Mouse (Mus musculus): ENCODE results near the gene Mllt6. TPM values are rescaled to one million over a fixed set of nuclear protein-coding genes. Genes with fewer than 3 reads are reported as not detected.

Mllt6 gene
- total RNA-seq, 2 experiments from 2014 or later = 105 to 121 TPM

DNA sequence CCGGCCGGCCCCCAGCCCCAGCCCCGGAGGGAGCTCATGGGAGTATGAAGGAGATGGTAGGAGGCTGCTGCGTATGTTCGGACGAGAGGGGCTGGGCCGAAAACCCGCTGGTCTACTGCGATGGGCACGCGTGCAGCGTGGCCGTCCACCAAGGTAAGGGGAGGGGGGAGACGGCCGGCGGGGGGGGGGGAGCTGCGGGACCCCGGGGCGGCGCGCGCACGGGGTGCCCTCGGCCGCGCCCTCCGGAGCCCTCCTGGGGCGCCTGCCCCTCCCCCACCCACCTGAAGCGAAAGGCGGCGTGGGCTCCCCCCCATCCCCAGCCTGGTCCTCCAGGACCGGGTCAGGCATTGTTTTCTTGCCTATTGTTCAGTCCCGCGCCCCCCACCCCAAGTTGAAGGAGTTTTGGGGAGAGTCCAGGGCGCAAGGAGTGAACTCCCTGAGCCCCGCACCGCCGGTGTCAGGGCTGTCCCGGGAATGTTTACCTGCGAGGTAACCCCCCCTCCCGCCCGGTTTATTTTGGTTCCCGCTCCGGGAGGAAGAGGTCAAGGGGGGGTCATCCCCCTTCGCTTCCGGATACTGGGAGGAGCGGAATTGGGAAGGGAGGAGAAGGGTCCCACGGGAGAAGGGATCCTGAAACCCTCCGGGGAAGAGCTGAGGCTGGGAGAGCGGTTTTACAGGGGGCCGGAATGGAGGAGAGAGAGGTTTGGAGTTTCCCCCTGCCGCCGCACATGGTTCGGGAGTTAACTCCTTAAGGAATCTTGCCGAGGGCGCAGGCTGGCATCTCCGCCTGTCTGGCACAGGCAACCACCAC lies 519 bp downstream of the Mllt6 start:
- no peak for DNase-seq (ENCODE audit: low spot score in 2 of 2)
- intact Hi-C loops (cut with DNase I) = loop anchor here (1.0 to 5.0 kb wide), 2 partner anchors 33 to 34 kb away; no protein-coding TSS in a partner anchor

DNA sequence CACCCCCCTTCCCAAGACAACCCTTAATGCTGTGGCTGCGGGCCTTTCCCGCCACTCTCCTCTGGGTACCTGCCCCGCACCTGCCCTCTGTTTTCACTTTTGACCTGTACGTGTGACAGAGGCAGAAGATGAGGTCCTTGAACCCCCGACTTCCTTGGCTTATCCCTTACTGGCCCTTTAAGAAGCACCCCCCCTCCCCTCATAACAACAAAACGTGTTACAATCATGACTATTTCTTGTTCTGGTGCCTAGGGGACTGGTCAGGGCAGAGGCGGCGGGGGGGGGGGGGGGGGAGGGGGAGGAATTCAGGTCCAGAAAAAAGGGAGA lies 1.1 kb downstream of the Mllt6 start:
- intact Hi-C loops (cut with DNase I) = loop anchor here (5.0 kb wide), 1 partner anchor 33 kb away; no protein-coding TSS in a partner anchor
- DNase-seq (ENCODE audit: low spot score in 2 of 2) = no peak

DNA sequence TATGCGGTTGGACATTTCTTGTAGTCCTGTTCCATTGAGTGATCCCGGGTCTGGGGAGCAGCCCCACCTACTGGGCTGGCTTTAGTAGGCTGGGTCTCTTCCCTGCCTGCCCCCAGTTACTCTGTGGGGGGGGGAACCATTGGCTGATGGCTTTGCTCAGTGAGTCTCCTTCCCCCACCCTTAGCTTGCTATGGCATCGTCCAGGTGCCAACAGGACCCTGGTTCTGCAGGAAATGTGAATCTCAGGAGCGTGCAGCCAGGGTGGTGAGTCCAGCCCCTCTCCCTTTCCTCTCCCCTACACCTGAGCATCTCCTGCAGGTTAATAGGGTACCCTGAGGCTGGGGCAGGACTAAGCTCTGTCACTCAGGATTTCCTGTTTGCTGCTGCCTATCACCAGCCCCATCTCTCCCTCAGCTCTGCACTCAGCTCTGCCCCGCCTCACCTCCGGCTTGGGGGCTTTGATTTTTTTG lies 1.6 kb downstream of the Mllt6 start:
- intact Hi-C loops (cut with DNase I) = loop anchor here (5.0 kb wide), 1 partner anchor 32 kb away; no protein-coding TSS in a partner anchor
- DNase-seq (ENCODE audit: low spot score in 2 of 2) = no peak

DNA sequence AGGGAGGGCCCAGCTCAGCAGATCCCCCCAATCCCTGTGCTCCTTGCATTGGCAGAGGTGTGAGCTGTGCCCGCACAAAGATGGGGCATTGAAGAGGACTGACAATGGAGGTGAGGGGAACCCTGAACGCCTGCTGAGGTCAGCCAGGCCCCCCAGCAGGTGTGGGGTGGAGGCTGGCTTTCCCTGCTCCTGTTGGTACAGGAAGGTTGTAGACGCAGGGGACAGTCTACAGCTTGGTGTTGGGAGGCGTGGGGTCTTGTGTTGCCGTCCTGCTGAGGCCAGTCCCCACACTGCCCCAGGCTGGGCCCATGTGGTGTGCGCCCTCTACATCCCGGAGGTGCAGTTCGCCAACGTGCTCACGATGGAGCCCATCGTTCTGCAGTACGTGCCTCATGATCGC lies 2.2 kb downstream of the Mllt6 start:
- no peak for DNase-seq (ENCODE audit: low spot score in 2 of 2)
- intact Hi-C loops (cut with DNase I) = no loop called here

DNA sequence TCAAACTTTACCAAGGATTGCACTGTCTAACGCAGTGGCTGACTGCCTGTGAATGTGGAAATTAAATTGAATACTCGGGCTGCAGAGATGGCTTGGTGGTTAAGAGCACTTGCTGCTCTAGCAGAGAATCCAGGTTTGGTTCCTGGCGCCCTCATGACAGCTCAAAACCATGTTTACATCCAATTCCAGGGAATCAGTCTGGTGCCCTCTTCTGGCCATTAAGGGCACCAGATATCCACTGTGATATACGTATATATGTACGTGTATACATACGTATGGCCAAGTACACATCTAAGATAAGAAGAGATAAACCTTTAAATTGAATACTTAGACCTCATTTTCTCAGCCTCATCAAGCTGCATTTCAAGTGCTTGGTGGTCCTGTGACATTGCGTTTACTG lies 3.0 kb downstream of the Mllt6 start:
- no peak for DNase-seq (ENCODE audit: low spot score in 2 of 2)
- intact Hi-C loops (cut with DNase I) = no loop called here

DNA sequence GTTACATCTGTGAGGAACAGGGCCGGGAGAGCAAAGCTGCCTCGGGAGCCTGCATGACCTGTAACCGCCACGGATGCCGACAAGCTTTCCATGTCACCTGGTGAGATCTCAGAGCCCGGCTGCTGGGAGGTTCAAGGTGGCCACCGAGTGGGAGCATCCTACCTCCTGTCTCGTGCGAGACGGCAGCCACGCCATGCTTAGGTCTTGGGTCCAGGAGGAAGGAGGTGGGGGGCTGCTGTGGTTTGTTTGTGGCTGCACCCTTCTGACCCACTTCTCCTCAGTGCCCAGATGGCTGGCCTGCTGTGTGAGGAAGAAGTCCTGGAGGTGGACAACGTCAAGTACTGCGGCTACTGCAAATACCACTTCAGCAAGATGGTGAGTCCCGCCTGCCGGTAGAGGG lies 3.6 kb downstream of the Mllt6 start:
- no peak for DNase-seq (ENCODE audit: low spot score in 2 of 2)
- intact Hi-C loops (cut with DNase I) = no loop called here

DNA sequence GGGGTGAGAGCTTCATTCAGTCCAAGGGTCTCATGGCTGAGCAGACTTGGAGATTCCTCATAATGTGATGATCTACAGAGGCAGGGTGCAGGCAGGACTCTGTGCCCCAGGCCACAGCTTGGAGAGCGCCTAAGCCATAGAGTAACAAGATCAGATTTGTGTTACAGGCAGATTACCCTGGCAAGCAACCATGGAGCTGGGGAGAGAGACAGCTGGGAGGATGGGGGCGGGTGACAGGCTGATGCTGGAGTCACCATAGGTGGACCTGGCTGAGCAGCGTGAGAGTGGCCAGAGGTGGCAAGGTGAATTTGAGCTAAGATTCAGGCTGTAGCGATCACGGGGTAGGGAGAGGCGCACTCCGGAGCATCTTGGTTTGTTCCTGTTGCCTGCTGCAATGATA lies 4.9 kb downstream of the Mllt6 start:
- DNase-seq (ENCODE audit: low spot score in 2 of 2) = no peak
- intact Hi-C loops (cut with DNase I) = no loop called here

DNA sequence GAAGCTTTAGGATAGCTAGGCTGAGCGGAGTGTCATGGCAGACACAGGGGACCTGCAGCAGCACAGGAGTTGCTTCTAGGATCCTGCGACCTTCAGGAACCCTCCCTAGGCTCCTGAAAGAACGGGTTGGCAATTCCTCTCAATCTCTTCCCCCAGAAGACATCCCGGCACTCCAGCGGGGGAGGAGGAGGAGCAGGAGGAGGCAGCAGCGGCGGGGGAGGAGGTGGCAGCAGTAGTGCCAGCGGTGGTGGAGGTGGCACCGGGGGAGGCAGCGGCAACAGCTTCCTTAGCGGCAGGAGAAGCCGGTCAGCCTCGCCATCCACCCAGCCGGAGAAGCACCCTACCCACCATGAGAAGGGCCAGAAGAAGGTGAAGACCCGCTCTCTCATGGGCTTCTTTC lies 6.1 kb downstream of the Mllt6 start:
- no peak for DNase-seq (ENCODE audit: low spot score in 2 of 2)
- intact Hi-C loops (cut with DNase I) = no loop called here

DNA sequence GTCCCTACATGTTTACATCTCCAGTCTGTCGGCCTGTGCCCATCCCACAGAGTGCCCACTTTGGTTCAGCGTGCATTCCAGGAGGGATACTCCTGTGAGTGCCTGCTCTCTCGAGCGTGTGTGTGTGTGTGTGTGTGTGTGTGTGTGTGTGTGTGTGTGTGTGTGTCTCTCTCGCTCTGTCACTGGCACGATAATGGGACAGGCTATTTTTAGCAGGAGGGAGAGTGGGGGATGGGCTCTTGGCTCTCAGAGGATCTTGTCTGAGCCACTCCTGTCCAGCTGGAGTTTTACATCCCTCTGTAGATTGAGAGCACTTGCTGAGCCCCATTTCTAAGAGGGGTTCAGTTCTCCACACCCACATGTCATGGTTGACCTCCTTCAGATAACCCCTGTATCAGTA lies 6.6 kb downstream of the Mllt6 start:
- peak; percentile 47 to 68 for DNase-seq (ENCODE audit: low spot score in 2 of 2)
- intact Hi-C loops (cut with DNase I) = no loop called here

DNA sequence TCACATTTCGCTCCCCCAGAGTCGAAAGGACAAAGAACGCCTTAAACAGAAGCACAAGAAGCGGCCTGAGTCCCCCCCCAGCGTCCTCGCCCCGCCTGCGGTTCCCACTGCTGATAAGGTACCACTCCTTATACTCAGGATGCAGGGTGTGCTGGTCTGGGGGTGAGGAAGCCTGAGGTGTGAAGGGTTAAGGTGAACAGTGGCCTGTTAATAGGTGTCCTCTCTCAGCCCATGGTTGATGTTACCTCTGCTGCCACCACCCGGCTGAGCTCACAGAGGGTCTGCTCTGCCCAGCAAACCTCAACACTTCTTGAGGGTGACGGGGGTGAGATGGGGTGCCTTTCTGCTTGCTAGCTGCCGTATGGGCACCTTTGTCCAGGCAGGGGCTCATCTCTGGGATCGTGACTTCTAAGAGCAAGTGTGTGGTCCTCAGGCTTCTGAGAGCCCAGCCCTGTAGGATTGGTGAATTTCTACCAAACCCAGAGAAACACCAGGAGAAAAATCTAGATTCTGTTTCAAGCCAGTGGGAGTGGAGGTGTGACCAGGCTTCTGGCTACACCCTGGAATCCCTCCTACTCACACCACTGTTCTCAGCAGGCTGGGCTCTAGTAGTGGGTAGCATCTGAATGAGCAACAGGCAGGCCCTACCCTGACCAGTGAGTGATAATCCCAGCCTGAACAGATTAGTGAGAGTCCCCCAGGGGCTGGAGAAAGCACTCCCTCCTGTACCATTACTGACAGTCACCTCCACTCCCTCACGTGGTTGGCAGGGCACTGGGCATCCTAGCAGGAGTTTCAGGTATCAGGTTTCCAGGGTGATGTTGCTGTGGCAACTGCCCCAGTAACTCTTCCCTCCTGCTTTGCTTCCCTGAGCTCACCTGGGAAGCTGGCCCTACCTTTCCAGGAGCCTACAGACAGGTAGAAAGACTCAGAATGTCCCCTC lies 7.3 kb downstream of the Mllt6 start:
- DNase-seq (ENCODE audit: low spot score in 2 of 2) = peak in 1 of 2 experiments; percentile 78
- intact Hi-C loops (cut with DNase I) = no loop called here

DNA sequence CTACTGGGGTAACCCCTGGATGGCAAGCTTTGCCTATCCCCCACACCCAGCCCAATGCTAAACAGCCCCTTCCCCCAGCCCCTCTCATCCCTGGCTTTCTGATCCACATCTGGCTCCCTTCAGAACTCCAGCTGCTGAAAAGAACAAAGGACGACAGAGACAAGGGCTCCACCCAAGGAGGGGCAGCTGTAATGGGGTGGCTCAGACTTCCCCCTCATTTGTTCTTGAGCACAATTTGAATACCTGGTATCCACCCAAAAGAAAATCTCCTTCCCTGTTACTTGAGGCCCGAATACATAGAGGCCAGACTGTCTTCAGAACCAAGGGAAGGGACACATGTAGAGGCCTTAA lies 7.9 kb downstream of the Mllt6 start:
- no peak for DNase-seq (ENCODE audit: low spot score in 2 of 2)
- intact Hi-C loops (cut with DNase I) = no loop called here

DNA sequence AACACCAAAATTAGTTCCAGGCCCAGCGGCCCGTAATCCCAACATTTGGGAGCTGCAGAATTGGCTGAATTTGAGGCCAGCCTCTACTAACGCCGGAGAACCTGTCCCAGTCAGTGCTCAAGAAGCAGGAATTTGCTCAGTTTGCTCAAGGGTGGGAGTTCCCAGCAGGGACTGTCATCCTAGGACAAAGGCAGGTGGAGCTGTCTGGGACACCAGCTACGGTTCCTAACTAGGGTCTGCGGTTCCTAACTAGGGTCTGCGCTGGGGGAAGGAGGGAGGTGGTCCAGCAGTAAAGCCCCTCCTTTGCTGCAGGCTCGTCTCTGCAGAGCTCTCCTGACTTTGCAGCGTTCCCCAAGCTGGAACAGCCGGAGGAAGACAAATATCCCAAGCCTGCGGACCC lies 9.9 kb downstream of the Mllt6 start:
- DNase-seq (ENCODE audit: low spot score in 2 of 2) = no peak

DNA sequence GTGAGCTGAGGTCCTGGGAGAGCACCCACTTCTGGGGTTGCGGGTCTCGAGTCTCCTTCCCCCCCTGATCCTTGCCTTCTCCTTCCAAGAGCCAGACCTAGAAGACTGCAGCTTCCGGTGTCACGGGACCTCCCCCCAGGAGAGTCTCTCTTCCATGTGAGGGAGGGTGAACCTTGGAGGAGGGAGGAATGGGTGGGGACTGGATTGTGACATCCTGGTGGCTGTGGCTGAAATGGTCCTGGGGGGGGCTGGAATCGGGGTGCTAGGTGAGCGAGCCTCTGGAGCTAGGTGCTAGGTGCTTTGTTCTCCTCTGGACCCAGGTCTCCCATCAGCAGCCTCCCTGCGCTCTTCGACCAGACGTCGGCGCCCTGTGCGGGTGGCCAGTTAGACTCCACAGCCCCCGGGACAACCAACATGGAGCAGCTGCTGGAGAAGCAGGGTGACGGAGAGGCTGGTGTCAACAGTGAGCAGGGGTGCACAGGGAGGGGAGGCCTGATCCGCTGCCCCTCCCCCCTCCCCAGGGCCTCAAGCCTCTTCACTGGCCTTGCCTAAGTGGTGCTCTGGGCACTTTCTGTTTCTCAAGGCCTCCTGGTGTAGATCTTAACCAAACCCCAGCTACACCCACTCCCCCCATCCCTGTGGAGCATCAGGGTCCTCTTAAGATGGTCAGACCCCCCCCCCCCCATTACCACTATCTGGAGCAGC lies 13.0 kb downstream of the Mllt6 start:
- intact Hi-C loops (cut with DNase I) = no loop called here

More for the DNA sequence above, 9.9 kb downstream of the Mllt6 start:
- intact Hi-C loops (cut with DNase I) = no loop called here

DNA sequence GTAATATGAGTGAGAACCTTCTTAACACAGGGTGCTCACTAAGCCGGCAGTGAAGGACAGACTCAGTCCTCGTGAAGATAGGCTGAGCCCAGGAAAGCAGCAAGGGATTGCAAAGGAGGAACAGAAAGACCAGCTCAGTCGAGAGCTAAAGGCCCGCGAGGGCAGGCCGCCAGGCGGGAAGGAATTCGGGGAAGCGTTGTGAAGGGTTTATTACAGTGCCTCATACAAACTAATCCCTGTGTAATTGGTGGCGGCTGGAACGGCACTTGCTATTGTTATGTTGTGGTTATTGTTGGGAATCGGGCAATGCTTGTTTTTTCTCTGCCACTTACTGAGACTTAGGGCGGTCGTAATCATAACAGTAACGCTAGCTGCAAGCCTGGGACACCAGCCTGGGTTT lies 14.2 kb downstream of the Mllt6 start:
- no peak for DNase-seq (ENCODE audit: low spot score in 2 of 2)
- intact Hi-C loops (cut with DNase I) = no loop called here

More for the DNA sequence above, 13.0 kb downstream of the Mllt6 start:
- DNase-seq (ENCODE audit: low spot score in 2 of 2) = no peak

DNA sequence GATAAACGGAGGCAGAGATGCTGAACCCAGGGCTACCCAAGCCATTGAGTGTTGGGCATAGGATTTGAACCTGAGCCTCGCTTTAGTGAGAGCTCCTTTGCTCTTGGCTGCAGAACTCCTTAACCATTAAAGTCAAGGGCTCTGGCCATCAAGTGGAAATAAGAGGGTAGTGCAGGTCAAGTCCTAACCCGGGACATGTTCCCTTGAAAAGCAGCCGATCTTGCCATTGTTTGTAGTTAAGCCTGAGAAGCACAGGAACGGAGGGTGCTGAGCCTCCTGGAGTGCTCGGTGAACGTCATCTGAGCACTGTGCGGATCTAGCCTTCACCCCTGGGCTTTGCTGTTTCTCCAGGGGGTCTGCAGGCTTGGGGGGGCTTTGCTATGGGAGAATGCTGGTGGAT lies 14.6 kb downstream of the Mllt6 start:
- intact Hi-C loops (cut with DNase I) = no loop called here
- DNase-seq (ENCODE audit: low spot score in 2 of 2) = no peak

DNA sequence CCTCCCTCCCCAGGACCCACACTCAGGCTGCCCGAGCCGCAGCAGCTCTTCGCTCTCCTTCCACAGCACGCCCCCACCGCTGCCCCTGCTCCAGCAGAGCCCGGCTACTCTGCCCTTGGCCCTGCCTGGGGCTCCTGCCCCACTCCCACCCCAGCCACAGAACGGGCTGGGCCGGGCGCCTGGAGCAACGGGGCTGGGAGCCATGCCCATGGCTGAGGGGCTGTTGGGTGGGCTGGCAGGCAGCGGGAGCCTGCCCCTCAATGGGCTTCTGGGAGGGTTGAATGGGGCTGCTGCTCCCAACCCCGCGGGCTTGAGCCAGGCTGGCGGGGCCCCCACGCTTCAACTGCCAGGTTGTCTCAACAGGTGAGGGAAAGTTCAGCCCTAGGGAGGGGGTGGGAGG lies 15.1 kb downstream of the Mllt6 start:
- intact Hi-C loops (cut with DNase I) = no loop called here

DNA sequence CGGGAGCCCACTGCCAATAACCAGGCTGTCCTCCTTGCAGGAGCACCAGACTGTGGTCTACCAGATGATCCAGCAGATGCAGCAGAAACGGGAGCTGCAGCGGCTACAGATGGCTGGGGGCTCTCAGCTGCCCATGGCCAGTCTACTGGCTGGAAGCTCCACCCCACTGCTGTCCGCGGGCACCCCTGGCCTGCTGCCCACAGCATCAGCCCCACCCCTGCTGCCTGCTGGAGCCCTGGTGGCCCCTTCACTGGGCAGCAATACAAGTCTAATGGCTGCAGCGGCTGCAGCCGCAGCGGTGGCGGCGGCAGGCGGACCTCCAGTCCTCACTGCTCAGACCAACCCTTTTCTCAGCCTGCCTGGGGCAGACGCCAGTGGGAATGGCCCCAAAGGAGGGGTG lies 17.2 kb downstream of the Mllt6 start:
- intact Hi-C loops (cut with DNase I) = no loop called here
- DNase-seq (ENCODE audit: low spot score in 2 of 2) = no peak

More for the DNA sequence above, 15.1 kb downstream of the Mllt6 start:
- no peak for DNase-seq (ENCODE audit: low spot score in 2 of 2)

DNA sequence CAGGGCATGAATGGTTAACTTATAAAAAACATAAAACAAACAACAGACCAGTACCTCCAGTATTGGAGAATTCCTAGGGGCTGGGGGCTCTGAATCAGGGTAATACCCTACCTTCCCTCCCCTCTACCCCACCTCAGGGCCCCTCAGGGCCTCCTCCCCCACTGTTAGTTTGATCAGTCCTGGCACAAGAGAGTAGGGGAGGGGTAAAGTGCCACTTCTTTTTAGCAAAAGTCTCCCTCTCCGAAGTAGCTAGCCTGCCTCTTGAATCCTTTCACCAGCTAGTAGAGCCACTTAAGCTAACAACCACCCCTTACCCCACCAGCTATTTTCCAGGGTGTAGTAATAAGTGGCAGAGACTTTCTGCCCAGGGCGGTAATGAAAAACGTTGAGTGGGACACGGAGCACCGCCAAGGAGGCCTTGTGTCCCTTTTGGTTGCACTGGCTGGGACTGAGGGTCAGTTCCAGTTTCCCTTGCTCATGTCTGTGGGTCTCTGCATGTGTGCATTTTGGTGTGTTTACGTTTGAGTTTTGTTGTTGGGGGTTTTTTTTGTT lies 19.4 kb downstream of the Mllt6 start:
- intact Hi-C loops (cut with DNase I) = no loop called here
- DNase-seq (ENCODE audit: low spot score in 2 of 2) = no peak

DNA sequence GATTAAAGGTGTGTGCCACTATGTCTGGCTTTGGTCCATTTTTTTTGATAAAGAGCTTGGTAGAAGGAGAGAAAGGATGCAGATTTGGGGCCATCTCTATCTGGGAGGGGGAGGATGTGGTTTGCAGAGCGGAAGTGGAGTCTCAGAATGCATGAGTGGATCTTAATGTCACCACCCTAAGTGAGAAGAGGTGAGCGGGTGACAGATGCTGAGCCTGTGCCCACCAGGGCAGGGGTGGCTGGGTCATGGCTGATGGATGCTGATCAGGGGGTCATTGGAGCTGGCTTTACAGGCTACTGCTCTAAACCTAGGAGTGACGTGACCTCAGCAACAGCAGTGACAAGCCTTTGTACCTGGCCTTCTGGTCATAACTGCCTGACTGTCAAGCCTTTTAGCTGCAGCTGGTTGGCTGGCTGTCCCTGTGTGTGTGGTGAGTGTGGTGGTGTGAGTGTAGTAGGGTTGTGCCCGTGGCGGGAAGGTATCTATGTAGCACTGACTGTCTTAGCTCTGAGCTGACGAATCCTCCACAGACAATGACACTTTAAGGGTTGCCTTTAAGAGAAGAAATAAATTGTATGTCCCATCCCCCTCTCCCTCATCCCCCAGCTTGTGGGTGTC lies 21.0 kb downstream of the Mllt6 start:
- intact Hi-C loops (cut with DNase I) = no loop called here
- no peak for DNase-seq (ENCODE audit: low spot score in 2 of 2)
